Mouse (Mus musculus): Measurements from ENCODE around the gene Aff3. TPM values are rescaled to one million over a fixed set of nuclear protein-coding genes. Genes with fewer than 3 reads are reported as not detected.

Gene Aff3
- polyA plus RNA-seq, 1 experiment from 2014 or later = 12.7 TPM

DNA sequence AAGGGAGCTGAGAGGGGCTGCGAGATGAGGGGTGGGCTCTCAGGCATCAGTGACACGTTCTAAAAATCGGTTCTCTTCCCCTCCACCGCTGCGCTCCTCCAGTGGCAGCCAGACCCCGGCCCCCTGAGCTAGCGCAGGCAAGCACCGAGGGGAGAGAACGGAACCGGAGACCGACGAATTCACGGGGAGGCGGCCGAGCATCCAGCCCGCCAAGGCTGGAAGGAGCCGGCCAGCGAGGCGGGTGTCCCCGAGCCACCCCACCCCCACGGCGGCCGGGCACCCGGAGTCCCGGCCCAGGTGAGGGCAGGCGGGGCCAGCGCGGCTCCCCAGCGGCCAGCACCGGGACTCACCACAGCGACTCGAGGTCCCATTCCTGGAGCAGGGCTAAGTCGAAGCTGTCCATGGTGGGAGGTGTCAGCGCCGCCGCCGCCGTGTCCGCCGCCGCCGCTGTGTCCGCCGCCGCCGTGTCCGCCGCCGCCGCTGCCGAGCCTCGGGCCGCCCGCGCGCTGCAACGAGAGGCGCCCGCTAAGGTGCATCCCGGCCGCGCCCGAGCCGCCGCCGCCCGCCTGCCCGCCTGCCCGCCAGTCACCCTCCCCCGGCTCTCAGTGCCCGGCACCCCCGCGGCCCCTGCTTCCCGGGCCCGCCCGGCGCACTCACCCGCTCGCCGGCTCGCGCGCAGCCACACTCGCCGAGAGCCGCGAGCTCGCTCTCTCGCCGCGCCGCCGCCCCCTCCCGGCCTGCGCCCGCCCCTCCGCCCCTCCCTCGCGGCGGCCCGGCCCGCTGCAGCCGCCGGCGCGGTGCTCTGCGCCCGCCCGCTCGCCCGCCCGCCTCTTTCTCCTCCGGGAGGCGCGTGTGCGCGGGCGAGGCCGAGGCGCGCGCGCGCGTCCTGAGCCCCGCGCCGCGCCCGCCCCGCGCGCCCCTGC is 37.8 kb downstream of the Aff3 start:
- Histone ChIP-seq H3K9ac (replicated peaks) (peak overlapping the region; percentile 96), H3K27me3 (no peaks in the 10 kb centered on the region), H3K4me1 (replicated peaks) (peaks cover 74% of the 10 kb centered on the region), H3K36me3 (no peaks in the 10 kb centered on the region), H3K9me3 (no peaks in the 10 kb centered on the region), H3K27ac (peak overlapping the region; percentile 97), H3K4me2 (replicated peaks) (peak overlapping the region; percentile 87), H3K4me3 (replicated peaks) (peak overlapping the region; percentile 92)
- ATAC-seq = peak; percentile 87
- whole genome bisulfite sequencing = under 1% methylated on average over 83 of the region's 133 CpGs

DNA sequence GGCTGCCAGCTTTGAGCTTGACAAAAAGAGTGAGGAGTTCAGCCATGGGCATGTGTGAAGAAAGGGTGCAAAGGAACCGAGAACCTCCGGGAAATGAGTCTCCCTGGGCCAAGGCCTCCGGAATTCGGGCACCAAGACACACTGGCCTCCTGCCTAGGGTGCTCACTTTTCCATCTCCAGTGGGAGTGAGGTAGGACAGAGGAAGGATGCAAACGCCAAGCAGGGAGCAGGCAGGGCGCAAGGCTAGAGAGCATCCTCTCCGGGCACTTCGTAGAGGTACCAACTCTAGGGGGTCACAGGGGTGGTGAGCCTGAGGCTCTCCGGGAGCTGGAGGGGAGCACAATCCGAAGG is 38.4 kb downstream of the Aff3 start:
- peak; percentile 46 for ATAC-seq
- no peaks in the 10 kb centered on the region for H3K27me3 ChIP-seq
- peak overlapping the region; percentile 87 for H3K4me2 ChIP-seq (replicated peaks)
- WGBS = under 1% methylated on average over 10 of the region's 10 CpGs
- H3K4me3 ChIP-seq (replicated peaks) = peak overlapping the region; percentile 92
- no peaks in the 10 kb centered on the region for H3K36me3 ChIP-seq
- no peaks in the 10 kb centered on the region for H3K9me3 ChIP-seq
- peak overlapping the region; percentile 97 for H3K27ac ChIP-seq
- H3K9ac ChIP-seq (replicated peaks) = peak overlapping the region; percentile 96
- H3K4me1 ChIP-seq (replicated peaks) = peaks cover 73% of the 10 kb centered on the region

DNA sequence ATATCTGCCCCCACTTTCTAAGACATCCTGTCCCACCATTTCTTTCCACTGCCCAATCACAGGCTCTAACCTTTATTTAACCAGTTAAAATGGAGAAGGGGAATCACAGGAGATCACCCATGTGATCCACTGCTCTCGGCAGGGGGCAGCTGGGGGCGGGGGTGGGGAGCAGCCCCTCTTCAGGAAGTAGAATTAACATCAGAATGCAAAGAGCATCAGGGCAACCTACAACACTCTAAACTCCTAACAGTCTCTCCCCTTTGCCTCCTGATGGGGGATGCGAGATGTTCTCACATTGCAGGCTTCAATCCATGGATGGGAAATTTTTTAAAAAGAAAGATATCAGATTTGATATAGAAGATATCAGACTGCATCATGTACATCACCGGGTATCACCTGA is 42.9 kb downstream of the Aff3 start:
- H3K4me1 ChIP-seq (replicated peaks) = peaks cover 43% of the 10 kb centered on the region
- H3K4me2 ChIP-seq (replicated peaks) = no peak overlapping the region
- 46% methylated on average over 4 of the region's 4 CpGs for WGBS
- H3K9me3 ChIP-seq = no peaks in the 10 kb centered on the region
- peaks cover 7% of the 10 kb centered on the region for H3K36me3 ChIP-seq
- no peak overlapping the region for H3K9ac ChIP-seq (replicated peaks)
- no peak for ATAC-seq
- no peak overlapping the region for H3K4me3 ChIP-seq (replicated peaks)
- no peak overlapping the region for H3K27ac ChIP-seq
- H3K27me3 ChIP-seq = no peaks in the 10 kb centered on the region

DNA sequence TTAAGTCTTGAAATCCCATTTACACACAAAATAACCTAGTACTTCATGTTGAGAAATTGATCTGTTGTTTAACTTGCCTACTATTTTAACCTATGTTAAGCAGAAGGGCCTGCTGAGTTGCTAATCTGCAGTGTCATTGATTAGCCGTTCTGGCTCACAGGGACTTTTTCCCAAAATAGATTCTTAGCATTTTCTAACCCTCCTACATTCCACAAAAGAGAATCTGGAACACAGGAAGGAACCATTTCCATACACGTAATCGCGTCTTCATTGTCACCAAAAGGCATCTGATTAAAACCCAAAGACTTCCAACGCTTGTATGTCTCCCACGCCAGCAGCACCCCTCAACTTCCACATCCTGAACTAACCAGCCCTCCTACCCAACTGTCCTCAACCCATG is 44.4 kb downstream of the Aff3 start:
- ATAC-seq = no peak
- WGBS = 84% methylated on average over 6 of the region's 6 CpGs

DNA sequence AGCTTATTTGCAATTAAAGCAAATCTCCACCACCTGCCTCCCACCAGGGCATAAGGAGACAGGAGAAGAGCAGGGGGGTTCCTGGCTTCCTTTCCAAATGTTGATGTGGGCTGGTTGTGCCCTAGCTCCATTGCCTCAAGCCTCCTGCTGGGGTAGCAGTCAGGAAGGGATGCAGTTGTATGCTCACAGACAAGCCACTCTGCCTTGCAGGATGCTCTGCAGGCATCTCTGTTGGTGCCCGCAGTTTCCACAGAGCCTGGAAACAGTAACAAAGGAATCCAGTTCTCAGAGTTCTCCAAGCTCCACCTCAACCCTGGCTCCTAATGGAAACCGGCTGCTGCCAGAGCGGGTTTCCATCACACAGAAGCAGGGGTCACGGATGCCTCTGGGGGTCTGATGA is 58.0 kb downstream of the Aff3 start:
- no peak overlapping the region for H3K4me3 ChIP-seq (replicated peaks)
- H3K27me3 ChIP-seq = no peaks in the 10 kb centered on the region
- ATAC-seq = peak; percentile 73
- 4% methylated on average over 4 of the region's 4 CpGs for WGBS
- H3K27ac ChIP-seq = peak overlapping the region; percentile 86
- H3K4me1 ChIP-seq (replicated peaks) = peaks cover 26% of the 10 kb centered on the region
- no peaks in the 10 kb centered on the region for H3K9me3 ChIP-seq
- 0 out of 2 replicates have a peak overlapping the region, but pooled peaks have one; percentile 19 for H3K4me2 ChIP-seq (replicated peaks)
- H3K9ac ChIP-seq (replicated peaks) = peak overlapping the region; percentile 37; the same call in 1 of the 2 replicates
- no peaks in the 10 kb centered on the region for H3K36me3 ChIP-seq

More for the DNA sequence above, 44.4 kb downstream of the Aff3 start:
- Histone ChIP-seq H3K4me2 (replicated peaks) (no peak overlapping the region), H3K4me1 (replicated peaks) (peaks cover 36% of the 10 kb centered on the region), H3K27ac (no peak overlapping the region), H3K27me3 (no peaks in the 10 kb centered on the region), H3K9me3 (no peaks in the 10 kb centered on the region), H3K4me3 (replicated peaks) (no peak overlapping the region), H3K36me3 (peaks cover 7% of the 10 kb centered on the region), H3K9ac (replicated peaks) (no peak overlapping the region)

DNA sequence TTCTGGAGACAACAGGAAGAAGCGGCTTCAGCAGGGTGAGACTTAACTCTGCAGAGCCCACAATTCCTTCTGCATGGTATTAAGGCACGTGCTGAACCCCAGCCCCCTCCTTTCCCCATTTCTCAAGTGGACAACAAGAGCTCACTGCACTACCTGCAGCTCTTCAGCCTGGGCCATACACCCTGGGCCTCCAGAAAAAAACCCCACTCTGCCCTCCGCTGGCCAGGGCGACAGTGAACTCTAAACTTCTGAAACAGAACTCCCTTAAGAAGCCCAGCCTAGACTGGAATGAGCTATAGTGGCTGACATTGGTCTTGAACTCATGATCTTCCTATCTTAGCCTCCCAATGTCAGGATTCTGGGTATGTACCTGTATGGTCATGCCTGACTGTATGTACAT is 59.3 kb downstream of the Aff3 start:
- no peak overlapping the region for H3K4me3 ChIP-seq (replicated peaks)
- no peak overlapping the region for H3K9ac ChIP-seq (replicated peaks)
- H3K27ac ChIP-seq = no peak overlapping the region
- H3K4me1 ChIP-seq (replicated peaks) = peaks cover 26% of the 10 kb centered on the region
- no peak overlapping the region for H3K4me2 ChIP-seq (replicated peaks)
- no peaks in the 10 kb centered on the region for H3K9me3 ChIP-seq
- H3K36me3 ChIP-seq = no peaks in the 10 kb centered on the region
- no peaks in the 10 kb centered on the region for H3K27me3 ChIP-seq
- WGBS = 79% methylated on average over 4 of the region's 4 CpGs
- no peak for ATAC-seq

DNA sequence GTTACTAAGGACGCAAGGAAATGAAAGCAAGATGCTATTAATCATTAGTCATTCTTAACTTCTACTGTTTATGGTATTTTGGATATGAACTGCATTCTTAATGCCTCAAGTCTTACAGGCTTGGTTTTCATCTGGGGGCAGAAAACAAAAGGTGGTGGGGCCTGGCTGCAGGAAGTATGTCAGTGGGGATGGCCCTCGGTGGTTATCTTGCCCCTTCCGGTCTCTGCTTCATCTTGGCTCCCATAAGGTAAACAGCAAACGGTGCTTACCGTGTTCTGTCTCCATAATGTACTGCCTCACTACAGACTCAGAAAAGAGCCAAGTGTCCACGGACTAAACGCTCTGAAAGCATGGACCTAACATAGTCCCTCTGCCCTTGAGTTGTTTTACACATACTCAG is 60.1 kb downstream of the Aff3 start:
- Histone ChIP-seq H3K4me3 (replicated peaks) (no peak overlapping the region), H3K9me3 (no peaks in the 10 kb centered on the region), H3K4me2 (replicated peaks) (no peak overlapping the region), H3K27ac (no peak overlapping the region), H3K27me3 (no peaks in the 10 kb centered on the region), H3K4me1 (replicated peaks) (peaks cover 26% of the 10 kb centered on the region), H3K36me3 (no peaks in the 10 kb centered on the region), H3K9ac (replicated peaks) (no peak overlapping the region)
- ATAC-seq = no peak
- WGBS = 93% methylated on average over 7 of the region's 7 CpGs

DNA sequence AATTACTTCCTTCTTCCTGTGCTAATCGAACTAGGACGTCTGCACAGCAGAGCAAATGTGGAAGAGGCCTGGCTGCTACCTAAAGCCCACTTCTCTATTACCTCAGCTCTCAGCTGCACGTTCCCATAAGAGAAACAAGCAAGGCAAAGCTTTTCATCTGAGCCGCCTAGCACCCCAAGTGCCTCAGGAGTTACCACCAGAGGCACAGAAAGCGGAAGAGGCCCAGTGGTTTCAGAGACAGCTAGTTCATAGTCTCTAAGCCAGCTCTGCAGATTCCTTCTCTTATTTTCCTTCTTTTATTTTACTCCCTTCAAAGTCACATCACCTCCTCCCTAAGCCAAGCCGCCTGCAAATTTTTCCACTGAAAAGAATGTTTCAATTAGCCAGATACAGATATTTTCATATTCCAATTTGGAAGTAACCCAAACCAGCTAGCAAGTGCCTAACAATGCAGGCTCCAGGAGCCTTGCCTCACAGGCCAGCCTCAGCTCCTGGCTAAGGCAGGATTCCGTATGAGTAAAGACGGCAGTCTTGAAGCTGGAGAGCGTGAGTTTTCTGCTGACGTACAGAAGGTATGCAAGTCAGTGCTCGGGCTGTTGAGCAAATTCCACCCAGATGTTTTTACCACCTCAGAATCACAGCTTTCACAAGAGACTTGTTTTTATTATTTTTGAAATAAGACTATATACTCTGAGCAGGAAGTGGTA is 62.8 kb downstream of the Aff3 start:
- no peaks in the 10 kb centered on the region for H3K9me3 ChIP-seq
- H3K9ac ChIP-seq (replicated peaks) = no peak overlapping the region
- peaks cover 22% of the 10 kb centered on the region for H3K4me1 ChIP-seq (replicated peaks)
- no peak for ATAC-seq
- WGBS = 82% methylated on average over 11 of the region's 11 CpGs
- no peaks in the 10 kb centered on the region for H3K36me3 ChIP-seq
- no peak overlapping the region for H3K4me3 ChIP-seq (replicated peaks)
- H3K27me3 ChIP-seq = no peaks in the 10 kb centered on the region
- no peak overlapping the region for H3K4me2 ChIP-seq (replicated peaks)
- H3K27ac ChIP-seq = no peak overlapping the region

DNA sequence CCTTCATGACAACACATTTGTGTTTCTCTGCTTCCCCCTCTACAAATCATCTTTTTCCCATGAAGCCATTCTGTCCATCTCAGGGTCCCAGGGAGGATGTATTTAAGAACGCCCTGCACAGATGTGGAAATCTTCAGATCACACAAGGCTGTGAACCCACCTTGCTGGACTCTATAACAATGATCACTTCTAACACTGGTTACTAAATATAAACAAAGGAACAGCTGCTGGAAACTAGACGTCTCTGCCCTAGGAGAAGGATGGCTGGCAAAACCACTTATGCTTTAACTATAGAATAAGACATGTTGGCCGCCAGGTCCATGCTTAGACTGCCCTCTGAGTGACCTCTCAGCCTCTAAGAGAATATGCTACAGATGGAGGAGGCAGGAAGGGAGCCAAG is 69.4 kb downstream of the Aff3 start:
- no peaks in the 10 kb centered on the region for H3K27me3 ChIP-seq
- WGBS = 78% methylated on average over 3 of the region's 3 CpGs
- no peaks in the 10 kb centered on the region for H3K9me3 ChIP-seq
- H3K4me1 ChIP-seq (replicated peaks) = peaks cover 40% of the 10 kb centered on the region
- ATAC-seq = no peak
- no peak overlapping the region for H3K4me2 ChIP-seq (replicated peaks)
- no peak overlapping the region for H3K9ac ChIP-seq (replicated peaks)
- H3K36me3 ChIP-seq = no peaks in the 10 kb centered on the region
- H3K27ac ChIP-seq = no peak overlapping the region; the same call in 1 of the 2 replicates
- no peak overlapping the region for H3K4me3 ChIP-seq (replicated peaks)

DNA sequence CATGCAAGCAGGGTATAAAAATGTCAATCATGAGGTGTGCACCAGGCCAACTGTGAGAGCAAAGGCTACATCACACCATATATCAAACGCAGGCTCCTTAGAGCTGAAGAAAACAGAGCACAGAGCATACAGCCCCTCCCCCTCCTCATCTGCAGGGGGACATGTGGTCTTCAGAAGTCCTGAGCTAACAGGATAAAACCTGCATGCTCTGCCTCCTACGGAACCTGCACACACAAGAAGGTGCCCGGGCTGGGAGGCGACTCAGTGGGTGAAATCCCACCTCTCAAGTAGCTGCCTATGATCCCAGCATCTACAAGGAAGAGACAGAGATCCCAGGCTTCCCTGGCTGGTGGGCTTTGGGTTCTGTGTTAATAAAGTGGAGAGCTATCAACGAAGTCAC is 70.0 kb downstream of the Aff3 start:
- peak overlapping the region; percentile 41; the same call in 1 of the 2 replicates for H3K27ac ChIP-seq
- peaks cover 41% of the 10 kb centered on the region for H3K4me1 ChIP-seq (replicated peaks)
- no peak overlapping the region for H3K4me2 ChIP-seq (replicated peaks)
- no peak overlapping the region for H3K9ac ChIP-seq (replicated peaks)
- ATAC-seq = no peak
- WGBS = 65% methylated on average over 5 of the region's 5 CpGs
- no peaks in the 10 kb centered on the region for H3K9me3 ChIP-seq
- H3K4me3 ChIP-seq (replicated peaks) = no peak overlapping the region
- H3K36me3 ChIP-seq = no peaks in the 10 kb centered on the region
- H3K27me3 ChIP-seq = no peaks in the 10 kb centered on the region

DNA sequence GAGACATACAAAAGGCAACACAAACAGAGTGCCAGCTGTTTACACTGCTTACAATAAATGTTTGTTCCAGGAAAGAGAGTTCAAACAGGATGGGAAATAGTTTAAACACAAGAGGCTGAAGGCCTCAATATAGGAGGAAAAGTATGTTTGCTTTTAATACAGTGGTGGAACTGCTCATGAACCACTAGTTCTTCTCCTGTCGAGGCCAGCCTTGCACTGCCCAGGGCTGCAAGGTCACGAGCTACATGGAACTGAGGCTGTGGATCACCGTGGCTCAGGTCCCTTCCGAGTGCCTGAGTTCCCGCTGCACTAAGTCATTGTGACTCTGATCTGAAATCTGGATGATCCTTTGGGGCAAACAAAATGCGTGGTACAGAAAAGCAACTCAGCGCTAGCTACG is 73.6 kb downstream of the Aff3 start:
- Histone ChIP-seq H3K27ac (peak overlapping the region; percentile 69), H3K4me2 (replicated peaks) (no peak overlapping the region), H3K36me3 (no peaks in the 10 kb centered on the region), H3K27me3 (no peaks in the 10 kb centered on the region), H3K9me3 (no peaks in the 10 kb centered on the region), H3K4me3 (replicated peaks) (no peak overlapping the region), H3K4me1 (replicated peaks) (peaks cover 46% of the 10 kb centered on the region), H3K9ac (replicated peaks) (no peak overlapping the region)
- 78% methylated on average over 8 of the region's 8 CpGs for WGBS
- no peak for ATAC-seq

DNA sequence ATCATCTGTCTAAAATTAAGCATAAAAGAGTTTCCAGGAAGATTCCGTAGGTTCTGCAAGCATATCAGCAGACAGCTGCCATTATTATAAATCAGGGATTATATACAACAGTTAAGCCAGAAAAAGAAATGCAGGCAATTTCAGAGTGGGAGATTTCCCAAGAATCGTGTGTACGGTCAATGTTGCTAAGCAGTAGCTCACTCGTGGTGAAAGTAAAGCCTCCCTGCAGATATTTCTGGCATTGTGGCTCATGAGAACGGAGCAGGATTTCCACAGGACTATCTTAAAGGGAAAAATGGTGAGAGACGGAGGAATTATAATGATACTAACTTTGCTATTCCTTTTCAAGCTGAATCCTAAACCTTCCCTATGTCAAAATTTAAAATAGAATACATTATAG is 76.0 kb downstream of the Aff3 start:
- Histone ChIP-seq H3K36me3 (no peaks in the 10 kb centered on the region), H3K9me3 (no peaks in the 10 kb centered on the region), H3K4me3 (replicated peaks) (no peak overlapping the region), H3K4me2 (replicated peaks) (no peak overlapping the region), H3K27me3 (no peaks in the 10 kb centered on the region), H3K4me1 (replicated peaks) (peaks cover 29% of the 10 kb centered on the region), H3K9ac (replicated peaks) (no peak overlapping the region), H3K27ac (no peak overlapping the region)
- 81% methylated on average over 6 of the region's 6 CpGs for WGBS
- no peak for ATAC-seq

Measured in midbrain, embryonic 13.5 days (tissue).